Mouse (Mus musculus): ENCODE data around the gene Myo16. TPM values are rescaled to one million over a fixed set of nuclear protein-coding genes. Genes with fewer than 3 reads are reported as not detected.

Myo16 gene
- polyA plus RNA-seq, 1 experiment: not detected

DNA sequence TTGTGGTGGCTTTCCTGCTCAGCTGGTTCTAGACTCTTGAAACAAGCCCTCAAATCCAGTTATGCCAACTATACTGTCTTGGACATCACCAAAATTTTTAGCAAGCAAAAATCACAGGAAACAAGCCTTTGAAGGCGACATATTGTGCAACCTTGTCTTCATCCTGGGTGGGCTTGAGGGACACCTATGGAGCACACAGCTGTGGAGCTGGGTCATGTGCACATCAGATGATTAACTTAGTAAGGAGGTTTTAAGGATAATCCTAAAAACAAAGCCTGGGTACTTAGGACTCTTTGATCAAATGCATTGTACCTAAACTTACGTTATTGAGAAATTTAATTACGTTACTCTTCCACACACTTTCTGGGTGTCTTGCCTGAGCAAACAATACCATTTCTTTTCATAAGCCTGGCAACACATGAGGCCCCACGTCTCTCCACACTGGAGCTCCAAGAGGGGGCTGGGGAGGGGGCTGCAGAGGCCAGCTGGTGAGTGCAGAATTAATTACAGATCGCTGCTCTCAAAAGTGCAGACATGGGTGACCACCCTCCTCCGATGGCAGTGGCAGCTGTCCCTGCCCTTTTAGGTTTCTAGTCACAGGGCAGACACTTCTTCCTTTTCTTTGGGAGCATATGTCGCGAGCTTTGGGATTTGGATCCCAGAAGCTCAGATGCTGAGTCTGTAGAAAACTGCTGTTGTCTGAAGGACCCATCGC lies 19.5 kb downstream of the Myo16 start:
- no peak overlapping the region for H3K9ac ChIP-seq (ENCODE audit: low read depth, poor library complexity, severe bottlenecking)
- H3K27ac ChIP-seq (ENCODE audit: insufficient read depth, low read length): no peak overlapping the region
- no peaks in the 10 kb centered on the region for H3K9me3 ChIP-seq (replicated peaks; ENCODE audit: control insufficient read depth, insufficient read depth, low read length, poor library complexity, severe bottlenecking)
- no peak overlapping the region for H3K4me3 ChIP-seq (ENCODE audit: low read depth, low read length)
- H3K27me3 ChIP-seq (ENCODE audit: control insufficient read depth, insufficient read depth, low read length, poor library complexity, severe bottlenecking): no peaks in the 10 kb centered on the region
- H3K4me1 ChIP-seq (ENCODE audit: control insufficient read depth, insufficient read depth, low read length): peaks cover 3% of the 10 kb centered on the region
- H3K36me3 ChIP-seq (ENCODE audit: control insufficient read depth, insufficient read depth, low read length, poor library complexity, severe bottlenecking): no peaks in the 10 kb centered on the region
- TF ChIP-seq CTCF (IDR thresholded peaks at IDR 0.05; ENCODE audit: low read depth, low read length) (no peak), EP300 (IDR thresholded peaks at IDR 0.05; ENCODE audit: insufficient read depth, low read depth, low read length) (no peak), POLR2A (IDR thresholded peaks at IDR 0.05; ENCODE audit: insufficient read depth, low read length) (no peak)

- TF ChIP-seq POLR2A (IDR thresholded peaks at IDR 0.05; ENCODE audit: insufficient read depth, low read length): no peak
- no peak for TF ChIP-seq EP300 (IDR thresholded peaks at IDR 0.05; ENCODE audit: insufficient read depth, low read depth, low read length)
- no peak for TF ChIP-seq CTCF (IDR thresholded peaks at IDR 0.05; ENCODE audit: low read depth, low read length)
- Histone ChIP-seq H3K27ac (ENCODE audit: insufficient read depth, low read length) (no peak overlapping the region), H3K27me3 (ENCODE audit: control insufficient read depth, insufficient read depth, low read length, poor library complexity, severe bottlenecking) (no peaks in the 10 kb centered on the region)
Observed at GRCm38 (mm10) chr8:10174201-10174840, 20.6 kb downstream of the Myo16 start.

GRCm38 (mm10) chr8:10174841-10175680 lies 21.4 kb downstream of the Myo16 start:
- no peak for TF ChIP-seq EP300 (IDR thresholded peaks at IDR 0.05; ENCODE audit: insufficient read depth, low read depth, low read length)
- no peak for TF ChIP-seq CTCF (IDR thresholded peaks at IDR 0.05; ENCODE audit: low read depth, low read length)
- TF ChIP-seq POLR2A (IDR thresholded peaks at IDR 0.05; ENCODE audit: insufficient read depth, low read length): no peak
- Histone ChIP-seq H3K27ac (ENCODE audit: insufficient read depth, low read length) (no peak overlapping the region), H3K9ac (ENCODE audit: low read depth, poor library complexity, severe bottlenecking) (no peak overlapping the region), H3K4me3 (ENCODE audit: low read depth, low read length) (no peak overlapping the region), H3K36me3 (ENCODE audit: control insufficient read depth, insufficient read depth, low read length, poor library complexity, severe bottlenecking) (no peaks in the 10 kb centered on the region), H3K27me3 (ENCODE audit: control insufficient read depth, insufficient read depth, low read length, poor library complexity, severe bottlenecking) (no peaks in the 10 kb centered on the region), H3K4me1 (ENCODE audit: control insufficient read depth, insufficient read depth, low read length) (peaks cover 3% of the 10 kb centered on the region), H3K9me3 (replicated peaks; ENCODE audit: control insufficient read depth, insufficient read depth, low read length, poor library complexity, severe bottlenecking) (0 out of 2 replicates have a peak, but pooled peaks cover 4% of the 10 kb centered on the region)

More at GRCm38 (mm10) chr8:10174201-10174840, 20.6 kb downstream of the Myo16 start:
- H3K4me3 ChIP-seq (ENCODE audit: low read depth, low read length): no peak overlapping the region
- no peaks in the 10 kb centered on the region for H3K36me3 ChIP-seq (ENCODE audit: control insufficient read depth, insufficient read depth, low read length, poor library complexity, severe bottlenecking)
- no peak overlapping the region for H3K9ac ChIP-seq (ENCODE audit: low read depth, poor library complexity, severe bottlenecking)
- peaks cover 3% of the 10 kb centered on the region for H3K4me1 ChIP-seq (ENCODE audit: control insufficient read depth, insufficient read depth, low read length)
- 0 out of 2 replicates have a peak, but pooled peaks cover 4% of the 10 kb centered on the region for H3K9me3 ChIP-seq (replicated peaks; ENCODE audit: control insufficient read depth, insufficient read depth, low read length, poor library complexity, severe bottlenecking)

- TF ChIP-seq POLR2A (IDR thresholded peaks at IDR 0.05; ENCODE audit: insufficient read depth, low read length) (no peak), EP300 (IDR thresholded peaks at IDR 0.05; ENCODE audit: insufficient read depth, low read depth, low read length) (no peak)
- Histone ChIP-seq H3K4me3 (ENCODE audit: low read depth, low read length) (no peak overlapping the region), H3K27ac (ENCODE audit: insufficient read depth, low read length) (peak overlapping the region; percentile 45; the same call in 1 of the 2 replicates), H3K27me3 (ENCODE audit: control insufficient read depth, insufficient read depth, low read length, poor library complexity, severe bottlenecking) (no peaks in the 10 kb centered on the region), H3K9me3 (replicated peaks; ENCODE audit: control insufficient read depth, insufficient read depth, low read length, poor library complexity, severe bottlenecking) (0 out of 2 replicates have a peak, but pooled peaks cover 4% of the 10 kb centered on the region), H3K4me1 (ENCODE audit: control insufficient read depth, insufficient read depth, low read length) (peaks cover 3% of the 10 kb centered on the region), H3K9ac (ENCODE audit: low read depth, poor library complexity, severe bottlenecking) (no peak overlapping the region), H3K36me3 (ENCODE audit: control insufficient read depth, insufficient read depth, low read length, poor library complexity, severe bottlenecking) (no peaks in the 10 kb centered on the region)
Observed at GRCm38 (mm10) chr8:10175976-10176375, 22.3 kb downstream of the Myo16 start.

- H3K36me3 ChIP-seq (ENCODE audit: control insufficient read depth, insufficient read depth, low read length, poor library complexity, severe bottlenecking): no peaks in the 10 kb centered on the region
- TF ChIP-seq CTCF (IDR thresholded peaks at IDR 0.05; ENCODE audit: low read depth, low read length) (no peak), EP300 (IDR thresholded peaks at IDR 0.05; ENCODE audit: insufficient read depth, low read depth, low read length) (0 out of 2 replicates have a peak, but pooled peaks have one; percentile 18), POLR2A (IDR thresholded peaks at IDR 0.05; ENCODE audit: insufficient read depth, low read length) (no peak)
- H3K4me3 ChIP-seq (ENCODE audit: low read depth, low read length): no peak overlapping the region
- peaks cover 3% of the 10 kb centered on the region for H3K4me1 ChIP-seq (ENCODE audit: control insufficient read depth, insufficient read depth, low read length)
- H3K9me3 ChIP-seq (replicated peaks; ENCODE audit: control insufficient read depth, insufficient read depth, low read length, poor library complexity, severe bottlenecking): 0 out of 2 replicates have a peak, but pooled peaks cover 4% of the 10 kb centered on the region
- no peaks in the 10 kb centered on the region for H3K27me3 ChIP-seq (ENCODE audit: control insufficient read depth, insufficient read depth, low read length, poor library complexity, severe bottlenecking)
- H3K9ac ChIP-seq (ENCODE audit: low read depth, poor library complexity, severe bottlenecking): no peak overlapping the region
- no peak overlapping the region for H3K27ac ChIP-seq (ENCODE audit: insufficient read depth, low read length)
Observed at GRCm38 (mm10) chr8:10177131-10177530, 23.4 kb downstream of the Myo16 start.

All from ES-Bruce4 (cell line).